Mouse (Mus musculus) thymus, postnatal 10 days (tissue): ENCODE results near the gene Gm39653.
"Not testable (repeated sequence)": the region's sequence is repeated elsewhere in the genome, so short reads cannot be mapped to it uniquely, and the experiment has no call there.

Experiments used
- DNase-seq, 2 experiments: peaks; one replicate each; pipeline ENCODE4 v3.0.0; 2021; ENCODE audit warnings: low spot score in 2 of 2

The Gm39653 gene

DNA sequence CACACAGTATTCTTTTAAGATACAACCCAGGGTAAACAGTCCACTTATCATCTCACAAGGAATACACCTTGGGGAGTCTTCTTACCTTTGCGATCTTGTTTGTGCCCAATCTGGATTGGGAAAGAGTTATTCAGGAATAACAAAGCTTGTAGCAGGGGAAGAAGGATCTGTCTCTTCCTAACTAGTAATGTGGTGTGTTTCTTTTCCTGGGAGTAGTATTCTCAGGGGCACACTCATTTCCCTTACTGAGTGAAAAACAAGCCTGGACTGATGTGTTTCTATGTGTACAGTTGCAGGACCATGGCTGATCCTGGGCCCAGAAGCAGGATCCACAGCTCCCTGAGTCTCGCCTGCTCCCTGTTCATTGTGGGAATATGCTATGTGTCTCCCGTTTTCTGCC, at the start of gene Gm39653:
Gene Gm39653, plus strand, starts transcription at position 301 of the 400 bp plus-strand sequence.
- DNase-seq, result no peak

DNA sequence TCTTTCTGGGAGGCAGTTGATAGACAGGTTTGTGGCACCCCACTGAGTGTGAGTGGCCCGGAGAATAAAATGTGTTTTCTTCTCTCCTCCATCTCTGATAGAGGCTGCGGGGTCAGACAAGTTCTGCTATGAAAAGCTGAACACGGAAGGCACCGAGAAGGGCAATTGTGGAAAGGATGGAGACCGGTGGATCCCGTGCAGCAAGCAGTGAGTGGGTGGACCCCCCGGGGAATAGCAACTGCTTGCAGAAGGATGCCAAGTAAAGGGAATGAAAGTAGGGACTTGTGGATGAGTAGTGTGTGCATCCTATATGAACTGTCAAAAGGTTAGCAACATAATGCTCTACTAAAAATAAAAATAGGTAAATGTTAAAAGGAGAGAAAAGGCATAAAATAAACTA, 49.3 kb upstream of the Gm39653 start:
- DNase-seq, result no peak

DNA sequence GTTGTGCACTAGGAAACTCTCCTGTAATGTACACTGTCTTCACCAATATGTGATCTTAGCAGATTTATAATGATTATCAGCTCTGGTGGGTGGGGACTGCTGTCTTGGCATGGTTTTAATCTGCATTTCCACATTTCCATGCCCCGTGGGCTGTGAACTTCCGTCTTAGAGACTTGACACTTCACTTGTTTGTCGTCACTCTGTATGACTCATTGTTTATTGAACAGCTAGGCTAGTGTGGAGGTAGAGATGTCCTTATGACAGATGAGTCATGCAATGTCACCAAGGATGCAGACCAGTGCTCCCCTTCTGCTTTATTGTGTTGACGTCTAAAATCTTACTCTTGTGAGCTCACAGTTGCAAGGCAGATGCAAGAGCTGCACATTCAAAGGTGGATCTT, 48.7 kb upstream of the Gm39653 start:
- no peak for DNase-seq

DNA sequence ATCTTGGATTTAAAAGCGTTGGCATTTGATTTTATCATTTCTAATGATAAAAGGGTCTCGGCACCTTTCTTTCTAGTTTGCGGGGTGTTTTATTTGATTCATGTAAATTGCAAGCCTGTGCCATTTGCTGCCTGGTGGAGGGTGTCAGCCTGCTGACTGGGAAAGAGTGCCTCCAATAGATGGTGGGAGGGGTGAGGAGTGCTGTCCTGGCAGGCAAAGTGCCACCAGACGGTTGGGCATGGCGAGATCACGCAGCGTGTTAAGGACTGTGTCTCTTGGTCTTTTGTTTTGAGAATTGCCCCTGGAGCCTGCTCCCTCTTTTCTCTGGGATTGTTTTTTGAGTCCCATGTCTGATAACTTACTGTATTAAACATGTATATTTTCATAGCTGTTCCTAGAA, 43.5 kb upstream of the Gm39653 start:
- DNase-seq, result no peak

DNA sequence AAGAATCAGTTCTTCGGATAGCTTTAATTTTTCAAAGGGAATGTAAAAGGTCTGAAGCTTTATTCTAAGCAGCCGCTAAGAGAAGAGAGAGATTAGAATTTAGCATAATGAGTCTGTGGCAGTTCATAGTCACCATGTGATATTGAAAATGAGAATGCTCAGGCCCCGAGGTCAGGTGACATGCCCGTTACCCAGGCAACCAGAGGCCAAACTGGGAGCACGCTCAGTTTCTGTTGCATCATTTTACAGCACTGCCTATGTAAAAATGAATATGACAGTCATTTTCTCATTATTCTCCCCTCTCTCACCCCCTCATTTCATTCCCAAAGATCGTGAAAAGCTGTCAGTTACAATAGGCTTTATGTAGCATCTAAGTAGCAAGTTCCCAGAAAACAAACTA, 42.3 kb upstream of the Gm39653 start:
- DNase-seq, result no peak

DNA sequence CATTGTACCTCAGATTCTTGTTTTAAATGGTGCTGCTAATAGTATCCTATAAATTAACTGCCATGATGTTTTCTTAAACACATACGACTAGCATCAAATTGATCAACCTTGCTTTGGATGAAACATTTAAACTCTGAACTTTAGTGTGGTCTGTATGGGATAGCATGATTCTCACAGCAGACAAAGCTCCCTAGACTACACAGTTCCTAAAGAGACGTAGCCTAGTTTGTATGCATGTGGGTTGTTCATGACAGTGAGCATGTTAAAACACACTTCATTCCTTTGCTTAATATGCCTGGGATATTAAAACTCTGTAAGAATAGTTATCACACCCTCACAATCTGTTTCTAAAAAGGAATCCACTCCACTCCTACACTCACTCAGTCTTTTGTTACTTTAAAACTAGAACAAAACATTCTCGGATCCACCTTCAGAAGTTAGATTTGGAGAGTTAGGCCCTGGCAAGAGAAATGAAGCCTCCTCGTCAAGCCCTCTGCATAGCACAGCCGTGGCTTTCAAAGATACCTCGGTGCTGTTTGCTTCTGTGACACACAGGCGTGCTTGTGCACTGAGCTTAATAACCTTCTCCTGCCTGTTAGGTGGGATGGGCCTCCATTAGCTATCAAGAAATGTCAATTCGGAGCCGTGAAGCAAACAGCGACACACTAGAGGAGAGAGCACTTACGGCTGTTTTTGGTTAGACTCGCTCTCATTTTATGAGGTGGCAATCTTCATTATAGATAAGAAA, 41.7 kb upstream of the Gm39653 start:
- DNase-seq, result no peak

DNA sequence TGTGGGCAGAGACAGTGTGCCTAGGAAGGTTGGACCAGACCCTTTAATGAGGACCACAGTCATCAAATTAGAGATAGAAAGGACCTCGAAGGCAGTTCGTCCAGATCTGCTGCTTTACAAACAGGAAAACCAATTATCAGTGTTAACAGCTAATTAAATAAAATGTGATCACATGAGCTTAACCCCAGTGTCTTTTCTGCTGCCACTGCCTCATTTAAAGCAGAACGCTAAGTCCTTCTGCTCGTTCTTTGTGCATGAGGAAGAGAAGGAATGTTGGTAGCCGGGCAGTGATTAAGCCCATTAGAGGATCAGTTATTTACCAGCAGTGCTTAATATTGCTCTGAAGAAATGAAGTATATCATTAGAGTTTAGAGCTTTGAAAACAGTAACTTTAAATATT, 39.0 kb upstream of the Gm39653 start:
- DNase-seq, result no peak

DNA sequence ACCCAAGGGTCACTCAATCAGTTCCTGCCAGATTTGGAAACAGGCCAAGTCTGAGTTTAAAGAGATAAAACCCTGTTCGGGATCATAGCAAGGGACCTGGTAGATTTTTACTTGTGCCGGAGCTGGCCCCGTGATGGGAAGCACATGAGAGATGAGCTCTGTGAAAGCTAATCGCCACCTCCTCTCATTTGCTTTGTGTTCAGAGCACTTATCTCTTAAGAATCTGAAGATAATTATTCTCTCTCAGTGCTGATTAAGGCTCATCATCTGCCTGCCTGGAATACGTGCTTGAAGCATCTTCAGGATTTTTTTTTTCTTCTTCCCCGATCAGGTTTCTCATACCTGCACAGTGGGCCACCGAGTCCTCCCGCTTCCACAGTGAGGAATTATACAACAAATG, 36.6 kb upstream of the Gm39653 start:
- no peak for DNase-seq

DNA sequence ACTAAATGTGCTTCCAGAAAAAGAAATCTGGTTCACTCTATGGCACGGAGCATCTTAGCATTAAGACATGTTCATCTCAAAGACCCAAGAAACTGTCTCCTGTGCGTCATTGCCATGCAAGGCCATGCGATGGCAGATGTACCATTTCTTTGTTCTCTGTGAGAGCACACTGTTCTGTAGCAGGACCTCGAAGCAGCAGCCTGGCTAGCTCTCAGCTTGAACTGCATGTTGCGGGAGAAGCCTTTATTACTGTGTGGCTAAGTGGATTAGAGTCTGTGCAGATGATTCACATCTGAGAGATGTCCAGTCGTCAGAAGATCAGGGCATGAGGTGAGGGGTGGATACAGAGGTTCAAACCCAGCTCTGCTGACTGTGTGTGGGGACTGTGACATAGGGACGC, 28.9 kb upstream of the Gm39653 start:
- no peak for DNase-seq

DNA sequence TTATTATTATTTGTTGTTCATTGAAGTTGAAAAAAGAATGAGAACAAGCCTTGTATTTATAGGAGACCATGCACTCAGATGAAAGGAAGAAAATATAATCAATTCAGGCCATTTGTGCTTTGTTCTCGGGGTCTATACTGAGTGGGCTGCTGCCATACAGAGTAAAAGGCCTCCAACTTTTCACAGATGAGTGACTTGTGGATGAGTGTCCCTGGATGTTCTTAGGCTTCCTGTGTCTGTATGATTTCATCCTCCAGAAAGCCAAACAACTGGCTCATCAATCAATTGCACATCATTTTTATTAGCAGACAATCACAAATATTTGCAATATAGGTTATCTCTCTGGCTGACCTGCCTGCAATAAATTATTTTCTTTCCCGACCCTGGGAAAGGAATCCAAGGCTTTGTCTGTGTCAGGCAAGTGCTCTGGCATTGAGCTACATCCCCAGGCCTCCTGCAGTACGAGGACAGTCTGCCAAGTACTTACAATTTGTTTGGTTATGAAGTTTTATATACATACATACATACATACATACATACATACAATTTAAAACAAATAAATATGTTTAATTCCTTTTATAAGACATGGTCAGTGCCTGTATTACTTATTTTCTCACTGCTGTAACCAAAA, 11.8 kb upstream of the Gm39653 start:
- no peak for DNase-seq

DNA sequence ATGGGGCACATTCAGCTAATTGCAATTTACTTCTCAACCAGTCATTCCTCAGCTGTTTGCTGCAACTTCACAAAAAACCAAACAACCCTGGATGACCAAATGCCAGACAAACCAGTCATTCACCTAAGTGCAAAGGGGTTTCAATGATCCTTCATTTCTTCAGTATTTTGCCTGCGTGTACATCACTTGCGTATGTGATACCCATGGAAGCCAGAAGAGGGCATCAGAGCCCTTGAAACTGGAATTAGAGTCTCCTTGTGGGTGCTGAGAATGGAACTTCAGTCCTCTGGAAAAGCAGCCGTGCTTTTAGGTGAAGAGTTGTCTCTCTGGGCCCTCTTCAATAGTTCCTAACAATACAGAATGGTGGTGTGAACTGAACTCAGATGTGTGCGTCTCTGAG, 6.2 kb upstream of the Gm39653 start:
- no peak for DNase-seq

DNA sequence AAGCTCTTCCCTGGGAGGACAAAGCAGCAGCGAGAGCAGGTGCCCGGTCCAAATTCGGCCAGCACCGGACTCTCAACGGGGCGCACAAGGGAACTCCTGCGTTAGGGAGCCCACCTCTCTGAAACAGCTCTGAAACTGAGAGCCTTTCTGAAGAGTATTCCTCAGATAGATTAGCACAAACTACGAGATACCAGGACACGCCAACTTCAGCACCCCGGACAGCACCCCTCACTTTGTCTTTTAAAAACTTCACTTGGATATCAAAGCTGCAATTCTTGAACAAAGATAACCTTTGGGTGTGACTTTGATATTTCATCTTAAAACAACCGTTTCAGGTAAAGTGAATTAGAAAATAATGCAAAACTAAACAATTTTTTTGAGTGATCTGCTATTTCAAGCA, 1.2 kb upstream of the Gm39653 start:
- peak in 1 of 2 experiments; percentile 14 for DNase-seq

DNA sequence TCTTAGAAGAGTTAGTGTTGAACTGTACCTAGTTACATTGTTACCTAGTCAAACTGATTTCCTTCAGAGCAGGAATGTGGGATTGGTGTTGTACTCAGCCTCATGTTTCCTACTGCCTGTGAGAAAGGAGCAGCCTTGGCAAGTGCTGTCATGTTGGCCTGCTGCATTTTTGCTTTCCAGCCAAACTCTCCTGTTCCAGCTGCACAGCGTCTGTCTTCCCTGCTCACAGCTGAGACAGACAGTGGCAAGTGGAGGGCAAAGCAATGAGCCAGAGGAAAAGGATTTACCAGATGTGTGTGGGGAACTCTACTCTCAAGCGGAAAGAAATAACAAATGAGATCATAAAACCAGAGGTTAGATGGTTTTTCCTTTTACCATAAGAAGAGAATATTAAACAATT, 12.4 kb downstream of the Gm39653 start:
- no peak for DNase-seq

DNA sequence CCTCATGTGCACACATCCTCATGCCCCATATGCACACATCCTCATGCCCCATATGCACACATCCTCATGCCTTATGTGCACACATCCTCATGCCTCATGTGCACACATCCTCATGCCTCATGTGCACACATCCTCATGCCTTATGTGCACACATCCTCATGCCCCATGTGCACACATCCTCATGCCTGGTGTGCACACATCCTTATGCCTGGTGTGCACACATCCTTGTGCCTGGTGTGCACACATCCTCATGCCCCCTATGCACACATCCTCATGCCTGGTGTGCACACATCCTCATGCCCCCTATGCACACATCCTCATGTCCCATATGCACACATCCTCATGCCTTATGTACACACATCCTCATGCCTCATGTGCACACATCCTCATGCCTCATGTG, 14.6 kb downstream of the Gm39653 start:
- not testable (repeated sequence) for DNase-seq

DNA sequence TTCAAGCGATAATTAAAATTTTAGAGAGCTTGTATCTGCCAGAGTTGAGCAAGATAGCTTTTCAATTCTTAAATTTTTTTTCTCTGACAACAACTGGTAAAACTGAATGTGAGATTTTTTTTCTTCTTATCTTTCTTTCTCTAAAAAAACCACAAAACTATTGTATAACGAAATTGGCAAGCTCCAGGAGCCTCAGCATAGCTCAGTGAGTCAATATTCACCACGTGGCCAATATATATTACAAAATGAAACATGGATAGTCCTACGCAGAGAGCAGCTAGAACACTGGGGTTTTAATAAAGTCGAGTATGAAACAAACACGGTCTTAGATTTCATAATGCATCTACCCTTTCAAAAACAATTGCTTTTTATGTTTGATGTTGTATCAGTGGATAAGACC, 24.2 kb downstream of the Gm39653 start:
- no peak for DNase-seq

DNA sequence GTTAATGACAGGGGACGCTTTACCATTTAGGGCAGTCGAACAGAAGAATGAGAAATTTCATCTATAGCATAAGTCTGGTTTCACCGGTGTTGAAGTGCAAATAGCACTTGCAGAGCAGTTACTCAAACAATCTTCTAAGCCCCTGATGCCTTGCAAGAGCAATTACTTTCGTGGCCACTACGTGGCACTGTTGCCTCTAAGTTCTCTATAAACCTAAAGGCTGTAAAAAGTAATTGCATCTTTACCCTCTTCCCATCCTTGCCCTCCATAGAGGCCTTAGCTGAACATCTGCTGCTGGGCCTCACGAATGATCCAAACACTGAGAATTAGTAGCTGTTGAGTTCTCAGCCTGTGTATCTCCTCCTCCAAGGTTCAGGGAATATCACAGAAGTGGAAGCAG, 42.2 kb downstream of the Gm39653 start:
- peak; percentile 30 to 60 for DNase-seq

DNA sequence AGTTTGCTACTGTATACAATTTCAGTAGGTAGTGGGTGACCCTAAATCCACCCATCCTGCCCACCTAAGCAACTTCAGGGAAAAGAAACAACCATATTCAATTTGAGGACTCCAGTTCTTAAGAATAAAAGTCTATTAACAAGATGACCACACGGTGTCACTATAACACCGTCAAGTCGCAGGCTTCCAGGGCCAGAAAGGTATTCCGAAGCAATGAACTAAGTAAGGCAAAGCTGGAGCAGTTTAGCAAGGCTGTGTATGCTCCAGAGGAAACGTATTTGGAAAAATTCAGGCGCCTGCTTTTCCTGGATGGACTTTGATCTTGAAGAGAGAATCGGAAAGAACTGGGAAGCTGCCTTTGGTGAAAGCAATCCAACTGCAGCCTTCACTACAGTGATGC, 43.8 kb downstream of the Gm39653 start:
- DNase-seq, result peak in 1 of 2 experiments; percentile 53

DNA sequence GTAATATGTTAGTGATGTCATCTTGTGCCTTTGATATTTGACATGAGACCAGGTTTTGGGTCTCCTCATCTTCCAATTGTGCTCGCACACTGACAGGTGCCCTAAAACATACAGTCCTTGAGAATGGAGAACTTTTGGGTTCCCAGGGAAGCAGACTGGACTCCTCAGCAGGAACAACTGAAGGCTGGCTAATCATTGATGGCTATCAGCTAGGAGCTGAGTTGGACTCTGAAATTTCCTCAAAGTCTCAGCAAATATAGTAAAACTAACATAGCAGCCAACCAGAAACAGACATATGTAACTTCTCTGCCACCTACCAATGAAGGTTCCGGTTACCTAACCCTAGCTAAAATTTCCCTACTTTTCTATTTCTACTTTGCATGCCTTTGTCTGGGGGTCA, 50.3 kb downstream of the Gm39653 start:
- no peak for DNase-seq

DNA sequence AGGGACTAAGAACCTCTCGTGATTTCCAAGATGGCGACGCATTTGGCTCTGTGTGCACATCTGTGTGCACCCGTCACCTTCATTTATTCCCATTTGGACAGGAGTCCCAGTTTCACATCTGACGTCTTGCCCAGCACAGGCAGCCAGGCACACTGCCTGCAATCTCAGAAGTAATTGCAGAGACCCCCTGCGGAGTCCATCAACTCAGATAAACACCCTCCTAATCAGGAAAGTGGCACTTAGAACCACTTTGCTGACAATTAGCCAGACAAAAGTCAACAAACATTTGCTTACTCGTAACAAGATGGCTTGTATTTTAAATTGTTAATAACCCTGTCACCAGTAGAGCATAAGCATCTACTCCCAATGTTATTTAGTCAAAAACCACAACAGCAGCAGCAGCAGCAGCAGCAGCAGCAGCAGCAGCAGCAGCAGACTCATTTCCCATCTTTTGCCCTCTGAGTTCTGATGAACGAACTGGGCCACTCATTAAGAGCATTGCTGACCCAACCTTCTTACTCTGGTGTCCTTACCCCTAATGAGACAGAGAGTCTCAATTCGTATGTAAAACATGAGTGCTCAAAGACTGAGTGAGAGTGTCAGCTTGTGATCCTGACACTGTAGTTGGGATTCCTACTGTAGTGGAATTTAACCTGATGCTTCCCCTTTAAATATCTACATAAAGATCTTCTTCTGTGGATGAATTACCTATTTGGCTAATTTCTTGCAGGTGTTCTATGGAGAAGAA, 51.6 kb downstream of the Gm39653 start:
- DNase-seq, result no peak

DNA sequence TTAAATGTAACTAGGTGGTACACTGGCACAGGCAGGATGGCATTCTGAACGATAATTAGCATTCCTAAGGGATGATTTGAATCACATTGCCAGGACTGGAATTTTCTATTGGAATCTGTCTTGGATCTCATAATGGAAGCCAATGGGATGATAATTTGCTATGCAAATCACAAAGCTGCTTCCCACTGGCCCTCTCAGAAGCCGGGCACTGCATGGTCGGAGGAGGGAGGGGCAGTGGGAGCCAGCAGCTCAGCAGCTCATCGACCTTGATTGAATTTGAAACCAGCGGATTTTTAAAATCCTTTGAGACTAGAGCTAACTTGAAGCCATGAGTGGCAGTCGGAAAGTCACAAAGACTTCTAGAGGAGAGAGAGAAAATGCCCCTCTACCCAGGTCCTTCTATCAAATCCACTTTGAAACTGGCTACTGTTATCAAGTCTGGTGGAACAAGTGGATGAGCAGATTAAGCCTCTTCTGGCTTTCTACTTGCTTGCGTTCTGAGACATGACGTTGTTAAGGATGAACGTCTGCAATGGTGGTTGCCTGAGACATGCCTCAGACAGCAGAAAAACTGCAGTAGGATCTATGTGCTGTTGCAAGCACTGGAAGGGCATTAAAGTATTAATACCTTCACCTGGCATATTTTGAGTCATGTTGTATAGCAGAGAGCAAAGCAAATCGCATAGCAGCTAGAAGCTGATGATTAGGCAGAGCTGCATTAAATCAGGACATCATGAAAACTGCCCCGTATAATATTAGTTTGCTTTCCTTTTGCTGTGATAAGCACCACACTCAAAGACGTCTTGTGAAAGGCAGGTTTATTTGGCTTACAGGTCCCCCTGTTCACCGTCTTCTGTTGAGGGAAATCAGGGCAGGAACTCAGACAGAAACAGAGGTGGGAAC, 52.4 kb downstream of the Gm39653 start:
- DNase-seq, result no peak

DNA sequence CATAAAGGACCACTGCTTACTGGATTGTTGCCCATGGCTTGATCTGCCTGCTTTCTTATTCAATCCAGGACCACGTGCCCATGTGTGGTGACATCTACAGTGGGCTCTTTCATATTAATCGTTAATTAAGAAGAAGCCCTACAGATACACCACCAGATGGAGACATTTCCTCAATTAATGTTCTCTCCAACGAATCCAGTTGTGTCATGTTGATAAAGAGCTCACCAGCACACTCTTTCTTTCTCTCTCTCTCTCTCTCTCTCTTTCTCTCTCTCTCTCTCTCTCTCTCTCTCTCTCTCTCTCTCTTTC, 53.0 kb downstream of the Gm39653 start:
- no peak for DNase-seq
